Mouse (Mus musculus): ENCODE measurements at regions not wholly inside any gene's neighbourhood (a gene's known extent, or its start where the extent isn't known, plus 50 kb on each side); places are given as distances from the start of the nearest gene placed in this dataset.
"Not testable (repeated sequence)": the region's sequence is repeated elsewhere in the genome, so short reads cannot be mapped to it uniquely, and the experiment has no call there.

DNA sequence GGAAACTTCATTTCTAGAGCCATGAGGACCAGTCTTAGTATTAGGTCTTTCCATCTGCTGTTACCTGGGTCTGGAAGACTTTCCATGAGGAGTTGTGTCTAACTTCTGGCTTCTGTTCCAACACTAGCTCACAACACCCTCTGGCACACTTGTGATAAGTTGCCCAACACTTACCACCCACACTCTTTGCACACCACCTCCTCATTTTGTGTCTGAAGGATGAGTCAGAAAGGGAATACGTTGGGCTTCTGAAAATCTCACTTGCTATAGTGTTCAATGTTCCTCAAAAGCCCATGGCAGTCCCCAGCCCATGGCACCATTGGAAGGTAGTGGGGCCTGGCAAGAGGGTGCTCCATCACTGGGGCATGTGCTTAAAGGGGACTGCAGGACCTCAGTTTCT lies 161.5 kb downstream of the Cartpt start:
- no peak for DNase-seq (ENCODE audit: low read depth, low spot score)

- no peak for DNase-seq (ENCODE audit: low read depth, low spot score)
These were observed 163.6 kb downstream of the Cartpt start for GRCm38 (mm10) chr13:99737271-99737670.

DNA sequence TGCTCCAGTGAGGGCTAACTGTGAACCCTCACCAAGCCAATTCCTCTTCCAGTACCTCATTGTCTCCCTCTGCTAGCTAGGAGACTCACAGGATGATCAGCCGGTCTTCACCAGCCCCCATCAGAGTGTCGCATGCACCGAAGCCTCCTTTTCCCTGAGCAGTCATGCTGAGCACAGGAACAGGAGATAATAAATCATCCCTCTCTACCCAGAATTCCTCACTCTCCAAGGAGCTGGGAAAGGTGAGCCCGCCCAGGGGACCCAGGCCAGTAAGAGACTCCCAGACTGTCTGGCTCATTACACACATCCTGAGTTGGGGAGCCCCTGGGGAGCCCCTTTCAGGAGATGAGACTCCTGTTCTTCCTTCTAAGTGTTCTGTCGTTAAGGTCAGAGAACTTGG lies 171.7 kb downstream of the Cartpt start:
- peak; percentile 59 for DNase-seq (ENCODE audit: low read depth, low spot score)

DNA sequence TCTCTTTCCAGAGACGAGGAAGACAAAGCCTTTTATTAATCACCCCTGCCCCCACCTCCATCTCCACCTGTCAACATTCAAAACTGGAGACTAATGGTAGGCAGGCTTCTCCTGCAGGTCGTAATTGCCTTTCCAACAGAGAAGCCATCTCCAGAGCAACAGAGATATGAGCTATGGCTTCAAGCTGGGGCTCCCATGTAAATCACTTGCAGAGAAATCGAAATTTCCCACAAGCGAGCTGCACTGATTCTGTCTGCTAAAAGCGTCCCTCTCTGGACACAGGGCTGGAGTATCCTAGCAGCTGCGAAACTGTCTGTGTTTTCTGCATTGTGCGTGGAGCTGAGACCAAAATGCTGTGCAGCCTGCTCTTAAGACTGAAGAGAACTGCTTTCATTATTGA lies 176.6 kb downstream of the Cartpt start:
- DNase-seq (ENCODE audit: low read depth, low spot score), result peak; percentile 57

GRCm38 (mm10) chr13:99723237-99723981 lies 177.5 kb downstream of the Cartpt start:
- DNase-seq (ENCODE audit: low read depth, low spot score), result no peak

- DNase-seq (ENCODE audit: low read depth, low spot score), result no peak
These were observed 180.3 kb downstream of the Cartpt start for GRCm38 (mm10) chr13:99720566-99720965.

- peak; percentile 25 for DNase-seq (ENCODE audit: low read depth, low spot score)
These were observed 180.2 kb upstream of the Map1b start for GRCm38 (mm10) chr13:99696559-99696890.

DNA sequence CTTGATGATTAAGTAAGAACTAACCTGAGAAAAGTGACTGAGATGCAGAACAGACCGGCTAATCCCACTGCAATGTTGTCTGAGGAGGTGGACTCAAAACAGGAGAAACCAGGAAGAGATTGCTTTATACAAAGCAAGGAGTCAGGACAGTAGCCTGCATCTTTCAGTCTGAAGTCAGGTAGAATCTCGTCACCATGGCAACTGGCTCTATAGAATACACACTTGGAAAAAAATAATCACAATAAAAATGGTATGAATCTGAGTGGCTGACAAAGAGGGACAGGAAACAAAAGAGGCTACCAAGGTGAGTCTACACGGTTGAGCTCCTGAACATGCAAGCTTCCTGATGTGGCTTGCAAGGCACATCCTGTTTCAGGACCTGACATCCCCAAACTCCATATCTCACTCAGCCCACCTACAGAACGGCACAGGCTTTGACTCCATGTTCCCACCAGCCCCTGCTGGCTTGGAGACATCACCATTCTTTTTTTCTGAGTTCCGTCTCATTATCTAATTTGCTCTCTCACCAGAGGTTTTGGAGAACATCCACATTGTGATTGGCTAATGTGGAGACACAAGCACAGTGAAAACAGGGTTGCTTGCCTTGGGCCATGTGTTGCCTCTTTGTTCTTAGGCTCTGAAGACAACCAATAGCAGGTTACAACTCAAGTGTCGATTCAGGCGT lies 179.7 kb upstream of the Map1b start:
- no peak for DNase-seq (ENCODE audit: low read depth, low spot score)

DNA sequence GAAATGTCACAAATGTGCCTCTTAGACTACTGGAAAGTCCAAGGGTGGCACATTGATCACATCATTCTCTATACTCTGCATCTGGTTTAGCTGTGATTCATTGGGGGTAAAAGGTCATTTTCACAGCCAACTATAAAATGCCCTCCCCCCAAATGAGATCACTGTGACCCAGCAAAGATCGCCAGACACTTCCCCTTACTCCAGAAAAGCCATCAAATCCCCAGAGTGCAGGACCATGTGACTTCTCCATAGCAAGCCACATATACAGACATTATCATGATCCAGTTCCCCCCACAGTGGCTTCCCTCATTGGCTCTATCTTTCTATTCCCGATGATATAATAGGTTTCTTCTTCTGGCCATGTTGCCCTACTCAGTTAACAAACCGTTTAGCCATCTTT lies 163.6 kb upstream of the Map1b start:
- no peak for DNase-seq (ENCODE audit: low read depth, low spot score)

DNA sequence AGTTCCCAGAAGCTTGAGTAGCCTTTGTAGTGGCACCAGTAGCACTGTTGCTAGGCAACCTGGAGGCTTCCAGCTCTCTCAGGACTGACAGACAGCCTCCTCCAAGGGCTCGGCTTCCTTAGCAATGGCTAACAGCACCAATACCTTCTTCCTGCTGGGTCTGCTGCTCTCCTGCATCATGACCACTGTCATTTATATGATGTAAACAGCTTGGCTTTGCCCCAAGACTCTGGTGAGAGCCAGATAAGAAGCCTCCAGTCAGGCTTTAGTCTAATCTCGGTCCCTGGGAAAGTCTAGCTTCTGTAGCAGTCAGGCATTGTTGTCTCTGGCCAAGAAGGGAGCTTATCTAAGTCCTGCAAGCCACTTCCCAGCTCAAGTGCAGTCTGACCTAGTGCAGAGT lies 163.1 kb upstream of the Map1b start:
- DNase-seq (ENCODE audit: low read depth, low spot score), result no peak

DNA sequence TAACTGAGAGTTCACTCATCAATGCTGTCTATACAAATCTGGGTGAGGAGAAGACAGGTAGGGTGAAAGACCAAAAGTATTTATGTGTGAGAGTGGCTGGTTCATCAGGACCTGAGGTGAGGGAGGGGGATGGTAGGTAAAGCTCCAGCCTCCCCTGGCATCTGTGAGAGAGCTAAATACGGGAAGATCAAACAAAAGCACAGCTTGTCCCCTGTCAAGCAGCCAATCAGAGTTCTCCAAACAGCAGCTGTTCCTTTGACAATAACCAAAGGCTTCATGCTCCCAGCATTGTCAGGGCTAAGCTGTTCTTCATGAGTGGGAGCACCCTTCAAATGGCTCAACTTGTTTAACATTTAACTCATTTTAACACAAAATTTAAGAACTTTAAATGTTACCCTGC lies 160.1 kb upstream of the Map1b start:
- DNase-seq (ENCODE audit: low read depth, low spot score), result no peak

DNA sequence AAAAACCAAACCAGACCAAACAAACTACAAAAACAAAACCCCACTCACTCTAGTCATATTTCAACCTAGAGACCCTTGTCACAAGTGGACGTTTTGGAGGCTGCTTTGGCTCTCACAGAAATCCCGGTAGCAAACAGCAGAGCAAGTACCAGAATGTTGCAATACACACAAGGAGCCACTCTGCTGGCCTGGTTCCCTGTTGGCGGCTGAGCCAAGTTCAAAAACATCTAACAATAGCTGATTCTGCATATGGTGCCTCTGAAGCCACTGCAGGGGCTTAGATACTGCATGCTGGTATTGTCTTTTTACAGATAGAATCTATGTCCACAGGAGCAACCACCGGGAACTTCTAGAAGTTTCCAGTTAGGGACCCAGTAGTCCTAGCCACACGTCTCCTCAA lies 159.6 kb upstream of the Map1b start:
- no peak for DNase-seq (ENCODE audit: low read depth, low spot score)

GRCm38 (mm10) chr13:99672714-99673113 lies 156.4 kb upstream of the Map1b start:
- no peak for DNase-seq (ENCODE audit: low read depth, low spot score)

DNA sequence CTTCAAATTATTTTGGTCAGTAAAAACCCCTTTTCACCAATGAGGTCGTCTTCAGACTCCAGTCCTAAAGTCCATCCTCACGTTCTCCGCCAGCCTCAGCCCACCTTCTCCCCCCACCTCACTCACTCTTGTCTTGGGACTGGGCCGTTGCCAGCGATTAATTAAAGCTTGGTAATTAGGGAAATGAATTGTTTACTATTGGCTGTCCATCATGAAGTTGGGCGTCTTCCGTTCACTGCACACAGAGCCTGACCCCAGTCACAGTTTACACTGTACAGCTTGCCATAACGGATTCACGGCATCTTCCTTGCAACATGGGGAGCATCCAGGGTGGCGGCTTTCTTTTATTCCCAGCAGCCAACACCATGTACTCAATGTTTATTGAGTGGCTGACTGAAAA lies 155.4 kb upstream of the Map1b start:
- DNase-seq (ENCODE audit: low read depth, low spot score), result no peak

DNA sequence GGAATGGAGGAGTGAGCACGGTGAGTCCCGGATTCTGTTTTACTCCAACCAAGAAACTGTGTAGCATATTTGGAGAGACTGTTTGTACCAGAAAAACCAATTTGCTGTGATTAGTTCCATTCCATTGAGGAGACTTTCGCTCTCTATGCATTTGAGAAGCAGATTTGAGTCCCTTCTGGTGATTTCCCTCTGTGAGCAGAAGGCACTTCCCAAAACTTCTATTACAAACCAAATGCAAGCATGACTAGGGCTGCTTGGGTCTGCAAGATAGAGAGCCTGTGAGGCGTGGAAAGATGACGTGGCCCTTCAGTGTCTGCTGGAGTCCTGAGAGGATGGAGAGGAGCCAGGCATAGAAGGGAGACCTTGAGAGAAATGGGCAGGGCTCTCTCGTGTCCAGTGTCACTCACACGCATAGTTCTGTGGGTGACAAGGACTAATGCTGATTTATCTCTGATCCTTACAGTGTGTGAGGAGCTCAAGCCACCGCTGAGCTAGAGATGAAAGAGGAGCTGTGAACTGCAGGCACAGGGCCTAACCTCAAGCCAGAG lies 153.7 kb upstream of the Map1b start:
- no peak for DNase-seq (ENCODE audit: low read depth, low spot score)

DNA sequence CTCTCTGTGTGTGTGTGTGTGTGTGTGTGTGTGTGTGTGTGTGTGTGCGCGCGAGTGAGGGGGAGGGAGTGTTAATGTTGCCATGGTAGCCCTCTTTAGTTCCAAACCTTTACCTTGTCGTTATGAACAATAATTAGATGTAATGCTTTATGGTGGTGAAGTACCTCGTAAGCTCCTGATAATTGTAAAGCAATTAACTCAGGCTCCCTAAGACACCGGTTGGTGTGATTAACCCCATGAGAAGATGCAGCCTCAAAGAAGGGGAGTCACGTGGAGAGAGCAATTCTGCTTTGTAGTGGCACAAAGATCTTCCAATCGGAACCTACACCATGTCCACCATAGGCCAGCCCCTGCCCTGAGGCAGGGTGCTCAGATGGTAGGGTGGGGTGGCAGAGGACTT lies 152.3 kb upstream of the Map1b start:
- DNase-seq (ENCODE audit: low read depth, low spot score), result no peak

- no peak for DNase-seq (ENCODE audit: low read depth, low spot score)
These were observed 149.7 kb upstream of the Map1b start for GRCm38 (mm10) chr13:99666086-99666485.

- not testable (repeated sequence) for DNase-seq (ENCODE audit: low read depth, low spot score)
These were observed 147.1 kb upstream of the Map1b start for GRCm38 (mm10) chr13:99663422-99663821.

GRCm38 (mm10) chr13:99647661-99648204 lies 131.4 kb upstream of the Map1b start:
- DNase-seq (ENCODE audit: low read depth, low spot score), result no peak

DNA sequence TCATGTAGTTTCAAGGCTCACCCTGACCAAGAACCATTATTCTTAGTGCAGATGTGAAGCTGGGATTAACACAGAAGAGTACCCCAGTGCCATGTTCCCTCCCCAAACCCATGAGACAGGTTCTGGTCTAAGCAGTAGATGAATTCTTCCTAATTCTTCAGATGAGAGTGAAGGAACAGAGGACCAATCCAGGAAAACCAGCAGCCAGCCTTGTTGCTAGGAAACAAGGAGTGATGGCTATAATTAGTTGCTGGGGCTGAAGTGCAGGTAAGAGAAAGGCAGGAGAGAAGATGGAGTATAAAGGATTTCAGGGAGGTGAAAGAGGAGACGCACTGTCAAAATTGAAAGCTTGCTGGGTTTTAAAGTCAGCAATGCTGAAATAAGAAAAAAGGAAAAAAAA lies 128.4 kb upstream of the Map1b start:
- no peak for DNase-seq (ENCODE audit: low read depth, low spot score)

GRCm38 (mm10) chr13:99642811-99643210 lies 126.5 kb upstream of the Map1b start:
- DNase-seq (ENCODE audit: low read depth, low spot score), result no peak

GRCm38 (mm10) chr13:99642301-99642700 lies 126.0 kb upstream of the Map1b start:
- no peak for DNase-seq (ENCODE audit: low read depth, low spot score)
